Mouse (Mus musculus) adrenal gland, adult (tissue): Measurements from ENCODE around the gene Tnfsf12.

Experiments used
- DNase-seq, 2 experiments: peaks; one replicate each; pipeline ENCODE4 v3.0.0; 2022 to 2023; ENCODE audit warnings: low spot score in 1 of 2; ENCODE audit not compliant: inconsistent age in 2 of 2

Gene Tnfsf12

DNA sequence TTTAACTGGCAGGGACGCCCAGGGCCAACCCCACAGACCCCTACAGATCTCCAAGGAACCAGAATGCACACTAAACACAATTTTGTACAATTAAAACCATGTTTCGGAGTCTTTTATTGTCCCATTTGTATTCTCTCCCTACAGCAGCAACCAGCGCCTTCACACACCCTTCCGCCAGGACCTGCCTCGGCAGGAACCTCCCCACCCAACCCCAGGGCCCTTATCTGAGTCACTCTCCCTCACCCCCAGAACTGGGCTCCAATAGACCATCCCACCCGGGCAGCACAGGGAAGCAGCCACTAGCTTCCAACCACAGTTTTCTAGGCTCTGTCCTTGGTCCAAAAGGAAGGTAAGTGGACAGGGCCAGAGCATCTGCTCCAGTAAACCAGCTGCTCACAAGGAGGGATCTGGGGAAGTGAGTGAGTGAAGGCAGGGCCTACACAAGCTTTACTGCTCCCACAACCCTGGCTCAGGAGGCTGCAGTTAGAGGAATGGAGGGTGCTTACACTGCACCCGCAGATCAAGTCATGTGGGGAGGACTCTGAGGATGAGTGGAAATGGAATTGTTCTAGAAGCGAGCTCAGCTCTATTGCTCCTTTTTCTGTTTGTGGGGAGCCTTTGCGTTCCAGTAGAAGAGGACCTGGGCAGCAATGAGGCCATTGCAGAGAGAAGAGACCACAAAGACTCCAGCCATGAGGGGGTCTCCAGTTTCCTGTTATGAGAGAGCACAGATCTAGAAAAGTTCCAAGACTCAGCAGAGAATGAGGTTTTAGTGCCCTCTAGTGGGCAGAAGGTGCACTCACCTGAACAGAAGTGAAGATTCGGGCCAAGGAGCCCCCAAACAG is 38.8 kb downstream of the Tnfsf12 start:
- DNase-seq: peak in 1 of 2 experiments; percentile 80

DNA sequence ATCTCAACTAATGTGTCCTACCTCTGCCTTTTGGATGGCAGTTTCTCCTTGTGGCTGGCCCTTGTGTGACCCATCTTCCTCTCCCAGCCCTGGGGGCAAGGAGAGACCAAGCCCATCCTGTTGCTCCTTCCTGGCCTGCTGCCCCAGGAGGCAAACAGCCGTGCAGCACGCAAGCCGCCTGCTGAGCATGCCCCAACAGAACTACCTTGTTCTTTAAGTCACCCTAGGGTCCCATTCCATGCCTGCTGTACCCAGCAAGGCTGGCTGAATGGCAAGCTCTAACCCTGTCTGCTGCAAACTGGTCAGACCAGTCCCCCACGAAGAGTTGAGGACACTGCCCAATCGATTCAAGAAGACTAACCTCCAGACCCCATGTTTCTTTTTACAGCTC is 39.6 kb downstream of the Tnfsf12 start:
- DNase-seq: no peak

DNA sequence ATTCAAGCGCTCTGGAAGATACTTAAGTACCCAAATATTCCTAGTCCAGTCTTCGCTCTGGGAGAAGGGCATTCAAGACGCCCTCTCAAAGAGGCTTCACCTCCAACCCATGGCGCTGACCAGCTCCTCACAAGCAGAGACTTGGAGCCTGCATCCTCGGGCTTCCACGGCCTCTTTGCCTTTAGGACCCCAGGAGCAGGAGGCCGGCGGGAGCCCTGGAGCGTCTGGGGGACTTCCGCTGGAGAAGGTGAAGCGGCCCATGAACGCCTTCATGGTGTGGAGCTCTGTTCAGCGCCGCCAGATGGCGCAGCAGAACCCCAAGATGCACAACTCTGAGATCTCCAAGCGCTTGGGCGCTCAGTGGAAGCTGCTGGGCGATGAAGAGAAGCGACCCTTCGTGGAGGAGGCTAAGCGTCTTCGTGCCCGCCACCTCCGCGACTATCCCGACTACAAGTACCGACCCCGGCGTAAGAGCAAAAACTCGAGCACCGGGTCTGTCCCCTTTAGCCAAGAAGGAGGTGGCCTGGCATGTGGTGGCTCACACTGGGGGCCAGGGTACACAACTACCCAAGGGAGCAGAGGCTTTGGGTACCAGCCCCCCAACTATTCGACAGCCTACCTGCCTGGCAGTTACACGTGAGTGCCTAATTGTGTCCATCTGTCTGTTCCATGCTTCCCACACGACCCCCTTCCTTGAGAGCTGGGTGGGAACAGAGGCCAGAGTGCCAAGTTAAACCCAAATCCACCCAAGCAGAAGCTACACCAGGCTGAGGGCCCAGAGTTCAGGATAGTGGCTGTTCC is 40.2 kb downstream of the Tnfsf12 start, which contains the start of gene Sox15:
TSS of gene Sox15 (plus strand) at position 51 of the 801 bp plus-strand sequence.
- DNase-seq: peak; percentile 72 to 87

DNA sequence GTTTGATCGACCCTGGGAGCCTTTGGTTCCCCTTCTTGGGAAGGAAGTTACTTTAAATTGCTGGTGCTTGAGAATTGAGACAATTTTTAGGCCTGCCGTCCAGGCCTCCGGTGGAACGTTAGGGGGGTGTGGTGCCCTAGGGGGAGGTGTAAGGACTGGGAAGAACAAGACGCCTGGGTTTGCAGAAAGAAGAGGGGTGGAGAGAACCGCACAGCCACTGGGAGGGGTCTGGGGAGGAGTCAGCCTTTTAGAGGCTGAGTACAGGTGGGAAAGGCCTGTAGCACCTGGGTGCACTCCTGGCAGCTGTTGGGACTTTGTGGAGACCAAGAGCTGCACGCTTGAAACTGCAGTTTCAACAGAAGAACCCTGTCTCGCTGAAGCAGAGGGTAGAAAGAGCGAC is 40.9 kb downstream of the Tnfsf12 start:
- peak in 1 of 2 experiments; percentile 63 for DNase-seq

DNA sequence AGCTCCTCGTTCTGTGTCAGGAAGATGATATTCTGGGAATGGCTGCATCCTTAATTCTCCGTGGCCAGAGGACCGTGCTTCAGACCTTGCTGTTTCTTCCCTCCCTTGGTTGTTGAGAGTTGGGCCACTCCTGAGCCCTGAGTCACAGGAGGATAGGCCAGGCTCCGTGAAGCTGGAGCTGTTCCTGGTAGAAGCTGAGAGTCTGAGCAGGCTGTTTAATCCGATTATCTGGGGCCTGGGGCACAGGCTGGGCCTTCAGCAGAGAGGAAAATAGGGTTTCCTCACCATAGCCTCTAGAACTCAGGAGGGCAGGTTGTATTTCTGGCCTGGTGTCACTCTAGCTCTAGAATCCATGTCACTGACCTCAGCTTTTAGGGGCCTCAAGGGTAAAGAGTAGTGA is 42.2 kb downstream of the Tnfsf12 start:
- DNase-seq: peak in 1 of 2 experiments; percentile 68

DNA sequence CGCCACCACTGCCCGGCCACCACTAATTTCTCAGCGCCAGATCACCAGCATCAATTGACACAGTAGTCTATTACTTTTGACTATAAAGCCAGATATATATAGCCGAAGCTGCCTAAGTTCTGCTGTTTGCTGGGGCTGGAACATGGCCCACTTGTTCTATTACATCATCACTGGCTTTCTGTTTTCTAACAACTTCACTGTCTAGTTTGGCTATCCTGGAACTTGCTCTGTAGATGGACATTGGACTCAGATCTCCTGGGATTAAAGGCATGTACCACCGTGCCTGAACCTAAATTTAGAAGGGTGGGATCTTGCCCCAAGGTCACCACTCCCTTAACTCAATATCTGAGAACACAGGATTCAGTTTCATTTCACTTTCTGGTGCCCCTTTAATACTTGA is 49.8 kb downstream of the Tnfsf12 start:
- DNase-seq: peak in 1 of 2 experiments; percentile 41
